Mouse (Mus musculus) MEL (cell line): ENCODE measurements around the gene Tpra1. TPM values are rescaled to one million over a fixed set of nuclear protein-coding genes. Genes with fewer than 3 reads are reported as not detected.

Source experiments
- DNase-seq: peaks from one replicate; pipeline ENCODE4 v3.0.0; 2011; ENCODE audit warnings: low read depth, low spot score
- H3K27ac ChIP-seq: 2 replicates; pipeline ENCODE4 v1.5.1; 2012; ENCODE audit warnings: low read depth, mild to moderate bottlenecking, control low read depth, low read length, moderate library complexity; ENCODE audit not compliant: control insufficient read depth
- H3K27me3 ChIP-seq, 2 experiments: fragments of 150-350 bp in 1 of 2; sonication (generic) in 1 of 2; 2 replicates each; pipeline ENCODE4 v1.6.1; 2012; ENCODE audit warnings: low read length in 2 of 2, mild to moderate bottlenecking in 2 of 2, improper control_type of control experiment in 1 of 2, moderate library complexity in 1 of 2; ENCODE audit not compliant: insufficient read depth in 2 of 2, control insufficient read depth in 1 of 2
- H3K36me3 ChIP-seq, 2 experiments: 2 replicates each; pipeline ENCODE4 v1.6.1; 2012 to 2014; ENCODE audit warnings: low read length in 2 of 2, improper control_type of control experiment in 1 of 2, inconsistent platforms in 1 of 2, mild to moderate bottlenecking in 1 of 2; ENCODE audit not compliant: insufficient read depth in 2 of 2, control insufficient read depth in 1 of 2
- H3K4me1 ChIP-seq, 2 experiments: fragments of 150-350 bp in 1 of 2; sonication (generic) in 1 of 2; 2 replicates each; pipeline ENCODE4 v1.6.1; 2012; ENCODE audit warnings: low read length in 2 of 2, improper control_type of control experiment in 1 of 2, mild to moderate bottlenecking in 1 of 2; ENCODE audit not compliant: insufficient read depth in 2 of 2, control insufficient read depth in 1 of 2
- H3K4me3 ChIP-seq, 2 experiments: fragments of 150-350 bp in 1 of 2; sonication (generic) in 1 of 2; 2 replicates each; pipeline ENCODE4 v1.5.1; 2012; ENCODE audit warnings: low read depth in 2 of 2, low read length in 2 of 2, mild to moderate bottlenecking in 2 of 2, moderate library complexity in 2 of 2, control low read depth in 1 of 2, improper control_type of control experiment in 1 of 2; ENCODE audit not compliant: control insufficient read depth in 1 of 2, insufficient read depth in 1 of 2
- H3K79me2 ChIP-seq: 2 replicates; pipeline ENCODE4 v1.6.1; 2012; ENCODE audit warnings: mild to moderate bottlenecking, low read length, moderate library complexity; ENCODE audit not compliant: control insufficient read depth, poor library complexity, insufficient read depth
- H3K9ac ChIP-seq: 2 replicates; pipeline ENCODE4 v1.6.1; 2012; ENCODE audit warnings: low read depth, mild to moderate bottlenecking, control low read depth, low read length, moderate library complexity; ENCODE audit not compliant: control insufficient read depth, poor library complexity, severe bottlenecking
- H3K9me3 ChIP-seq: fragments of 150-350 bp; sonication (generic); replicated peaks from 2 replicates; pipeline ENCODE4 v1.6.1; 2012; ENCODE audit warnings: mild to moderate bottlenecking, low read length, improper control_type of control experiment, moderate library complexity; ENCODE audit not compliant: insufficient read depth
- CHD2 ChIP-seq: IDR thresholded peaks from 2 replicates; pipeline ENCODE4 v1.6.1; 2011; ENCODE audit warnings: low read length, improper control_type of control experiment
- E2F4 ChIP-seq: IDR thresholded peaks from 2 replicates; pipeline ENCODE4 v1.6.1; 2011; ENCODE audit warnings: low read depth, low read length, improper control_type of control experiment, borderline replicate concordance
- EP300 ChIP-seq, 2 experiments: IDR thresholded peaks; 2 replicates each; pipeline ENCODE4 v1.6.1; 2011; ENCODE audit warnings: improper control_type of control experiment in 2 of 2, low read length in 2 of 2, low read depth in 1 of 2, mild to moderate bottlenecking in 1 of 2
- ETS1 ChIP-seq: IDR thresholded peaks from 2 replicates; pipeline ENCODE4 v1.6.1; 2012; ENCODE audit warnings: low read depth, mild to moderate bottlenecking, inconsistent platforms, low read length, improper control_type of control experiment, moderate library complexity
- GABPA ChIP-seq: IDR thresholded peaks from 2 replicates; pipeline ENCODE4 v1.6.1; 2012; ENCODE audit warnings: low read depth, mild to moderate bottlenecking, inconsistent platforms, low read length, improper control_type of control experiment, moderate library complexity
- GATA1 ChIP-seq: IDR thresholded peaks from 2 replicates; pipeline ENCODE4 v1.6.1; 2011; ENCODE audit warnings: low read depth, low read length, improper control_type of control experiment
- MAX ChIP-seq: IDR thresholded peaks from 2 replicates; pipeline ENCODE4 v1.6.1; 2011; ENCODE audit warnings: low read length, improper control_type of control experiment
- MAZ ChIP-seq: IDR thresholded peaks from 2 replicates; pipeline ENCODE4 v1.6.1; 2012; ENCODE audit warnings: low read depth, mild to moderate bottlenecking, inconsistent platforms, low read length, improper control_type of control experiment
- NRF1 ChIP-seq: IDR thresholded peaks from 2 replicates; pipeline ENCODE4 v1.6.1; 2014; ENCODE audit warnings: low read depth, mild to moderate bottlenecking, inconsistent platforms, low read length, improper control_type of control experiment, moderate library complexity; ENCODE audit not compliant: poor library complexity, insufficient read depth, severe bottlenecking
- POLR2AphosphoS5 ChIP-seq: IDR thresholded peaks from 2 replicates; pipeline ENCODE4 v1.6.1; 2012; ENCODE audit warnings: low read depth, borderline replicate concordance, mild to moderate bottlenecking, inconsistent platforms, low read length, moderate library complexity, mixed read lengths
- RAD21 ChIP-seq: IDR thresholded peaks from 2 replicates; pipeline ENCODE4 v1.6.1; 2011; ENCODE audit warnings: mild to moderate bottlenecking, low read depth, low read length, improper control_type of control experiment
- SMC3 ChIP-seq: IDR thresholded peaks from 2 replicates; pipeline ENCODE4 v1.6.1; 2011; ENCODE audit warnings: low read depth, low read length, improper control_type of control experiment
- TCF12 ChIP-seq: IDR thresholded peaks from 2 replicates; pipeline ENCODE4 v1.6.1; 2014; ENCODE audit warnings: low read depth, mild to moderate bottlenecking, inconsistent platforms, low read length, improper control_type of control experiment, moderate library complexity
- USF1 ChIP-seq: IDR thresholded peaks from 2 replicates; pipeline ENCODE4 v1.6.1; 2014; ENCODE audit warnings: low read depth, mild to moderate bottlenecking, inconsistent platforms, low read length, improper control_type of control experiment, moderate library complexity
- ZKSCAN1 ChIP-seq: IDR thresholded peaks from 2 replicates; pipeline ENCODE4 v1.6.1; 2012; ENCODE audit warnings: low read depth, mild to moderate bottlenecking, inconsistent platforms, low read length, improper control_type of control experiment, moderate library complexity
- polyA plus RNA-seq, 2 experiments: library from polyadenylated mRNA; stranded (reverse) in 1 of 2; unstranded in 1 of 2; fragments of >175 nt in 1 of 2; fragments of >200 nt in 1 of 2; gene quantifications; 2 replicates each; pipeline versions ENCODE4 v1.2.1 to v1.2.4; 2012; ENCODE audit warnings: low replicate concordance in 2 of 2, low read depth in 1 of 2; ENCODE audit not compliant: insufficient read length in 2 of 2, insufficient read depth in 1 of 2, missing spikeins in 1 of 2
- total RNA-seq: library from RNA; depleted of rRNA; stranded (reverse); fragments of 300-350 nt; gene quantifications from 2 replicates; pipeline ENCODE4 v1.2.3, GENCODE M21; 2012

The Tpra1 gene
- total and polyA plus RNA-seq, 3 experiments, result 22.9 to 42.4 TPM; not detected in 1

GRCm38 (mm10) chr6:88939281-88940089, 37.4 kb downstream of the Tpra1 start:
- H3K9me3 ChIP-seq, result no peaks in the 10 kb centered on the region
- TF ChIP-seq ZKSCAN1 (no peak), GATA1 (no peak), MAX (no peak), POLR2AphosphoS5 (no peak)
- no peak overlapping the region for H3K4me3 ChIP-seq
- H3K4me1 ChIP-seq, result 0 out of 4 replicates have a peak, but pooled peaks cover 0 to 5% of the 10 kb centered on the region in 2 experiments
- DNase-seq, result no peak
- no peak overlapping the region for H3K9ac ChIP-seq
- H3K79me2 ChIP-seq, result no peaks in the 10 kb centered on the region
- H3K27ac ChIP-seq, result no peak overlapping the region
- H3K36me3 ChIP-seq, result no peaks in the 10 kb centered on the region
- H3K27me3 ChIP-seq, result peaks cover 0 to 1% of the 10 kb centered on the region in 2 experiments; a peak in 1 of 4 replicates

GRCm38 (mm10) chr6:88940090-88940916, 38.3 kb downstream of the Tpra1 start:
- Histone ChIP-seq H3K36me3 (no peaks in the 10 kb centered on the region), H3K27ac (no peak overlapping the region), H3K4me3 (peak overlapping the region; percentile 10 to 35; a peak in 3 of 4 replicates), H3K27me3 (no peaks in the 10 kb centered on the region), H3K79me2 (no peaks in the 10 kb centered on the region), H3K9ac (no peak overlapping the region), H3K9me3 (no peaks in the 10 kb centered on the region), H3K4me1 (0 out of 4 replicates have a peak, but pooled peaks cover 0 to 5% of the 10 kb centered on the region in 2 experiments)
- TF ChIP-seq TCF12, result no peak
- no peak for TF ChIP-seq MAX
- TF ChIP-seq RAD21, result no peak
- TF ChIP-seq EP300 (IDR thresholded peaks at IDR 0.05; ENCODE audit: low read depth in 1 of 2, low read length in 2 of 2), result no peak
- no peak for TF ChIP-seq NRF1
- TF ChIP-seq MAZ, result no peak
- no peak for TF ChIP-seq USF1
- DNase-seq, result peak; percentile 45

- TF ChIP-seq TCF12, result no peak
- no peak for TF ChIP-seq ETS1
- TF ChIP-seq SMC3, result no peak
- no peak for TF ChIP-seq GABPA
- no peak for TF ChIP-seq CHD2
- TF ChIP-seq E2F4, result no peak
- peaks cover 0 to 5% of the 10 kb centered on the region in 2 experiments; a peak in 1 of 4 replicates for H3K4me1 ChIP-seq
- H3K27ac ChIP-seq, result no peak overlapping the region
- H3K27me3 ChIP-seq, result no peaks in the 10 kb centered on the region
- H3K9ac ChIP-seq, result no peak overlapping the region
- H3K4me3 ChIP-seq, result no peak overlapping the region
- no peaks in the 10 kb centered on the region for H3K36me3 ChIP-seq
- no peak for DNase-seq
- no peaks in the 10 kb centered on the region for H3K79me2 ChIP-seq
- no peaks in the 10 kb centered on the region for H3K9me3 ChIP-seq
Measured at GRCm38 (mm10) chr6:88941628-88942027, 39.6 kb downstream of the Tpra1 start.
